Mouse (Mus musculus) lung, adult 2 months (tissue): ENCODE data around the gene Dpm3.
"Not testable (repeated sequence)": the region's sequence is repeated elsewhere in the genome, so short reads cannot be mapped to it uniquely, and the experiment has no call there.

Source experiments
- CTCF ChIP-seq: fragments of 200-500 bp; IDR thresholded peaks from 2 replicates; pipeline ENCODE4 v1.5.1; 2011; ENCODE audit warnings: mild to moderate bottlenecking, low read length, control low read depth; ENCODE audit not compliant: insufficient read depth
- POLR2A ChIP-seq: fragments of 200-500 bp; IDR thresholded peaks from 2 replicates; pipeline ENCODE4 v1.6.1; 2011; ENCODE audit warnings: low read depth, mild to moderate bottlenecking, control low read depth, low read length, borderline replicate concordance; ENCODE audit errors: extremely low read depth

DNA sequence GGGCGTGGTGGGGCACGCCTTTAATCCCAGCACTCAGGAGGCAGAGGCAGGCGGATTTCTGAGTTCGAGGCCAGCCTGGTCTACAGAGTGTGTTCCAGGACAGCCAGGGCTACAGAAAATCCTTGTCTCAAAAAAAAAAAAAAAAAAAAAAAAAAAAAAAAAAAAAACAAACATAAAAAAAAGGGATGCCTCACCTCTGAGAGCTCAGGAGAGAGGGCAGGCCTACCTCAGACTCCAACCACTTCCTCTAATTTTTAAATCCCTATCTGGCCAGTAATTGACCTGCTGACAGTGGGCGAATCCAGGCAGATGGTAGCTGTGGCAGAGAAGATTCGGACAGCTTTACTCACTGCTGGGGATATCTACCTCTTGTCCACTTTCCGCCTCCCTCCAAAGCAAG, 42.8 kb upstream of the Dpm3 start:
- not testable (repeated sequence) for TF ChIP-seq CTCF, POLR2A
